Comparison of ENCODE assay signal across 9 mouse cellular contexts in the genomic region with DNA sequence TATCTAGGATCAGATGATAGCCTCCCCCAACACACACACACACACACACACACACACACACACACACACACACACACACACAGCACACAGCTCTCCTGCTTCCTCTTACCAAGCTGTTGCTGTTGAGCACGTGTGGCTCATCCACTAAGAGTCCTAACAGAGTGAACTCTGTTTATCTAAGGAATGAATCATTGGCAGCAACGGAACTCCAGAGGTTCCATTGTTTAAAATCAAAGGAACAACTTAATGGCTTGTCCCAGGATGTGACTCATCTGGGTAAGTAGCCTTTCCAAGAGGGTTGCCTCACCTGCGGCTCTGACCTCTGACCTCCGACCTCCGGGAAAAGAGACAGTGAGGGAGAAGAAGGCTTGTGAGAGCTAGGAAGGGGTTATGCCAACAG. TPM values are rescaled to one million over a fixed set of nuclear protein-coding genes. Genes with fewer than 3 reads are reported as not detected.
DNase-seq lines count a peak whose midpoint lies in the region; ATAC-seq and TF ChIP-seq lines count a peak whose summit lies in the region.
"Had no signal": no experiment of that assay in that cellular context is flagged by ENCODE, and none has a peak within 500 bp of the region (broad histone marks: within the 10 kb centered on the region; RNA-seq: fewer than 3 reads in every experiment).

No protein-coding gene starts in this region.

- no peak overlapping the region for H3K4me3 ChIP-seq in lung, embryonic 14.5 days (ENCODE audit: low read depth, low read length)
- no peak overlapping the region for H3K4me3 ChIP-seq in forebrain, embryonic 13.5 days
- H3K4me3 ChIP-seq in forebrain, embryonic 11.5 days (ENCODE audit: low read depth, low read length): no peak overlapping the region

- H3K9ac ChIP-seq in lung, embryonic 14.5 days: no peak overlapping the region
- H3K9ac ChIP-seq in forebrain, embryonic 13.5 days: no peak overlapping the region
- H3K9ac ChIP-seq in forebrain, embryonic 11.5 days (ENCODE audit: low read length): no peak overlapping the region

- no peak overlapping the region for H3K4me2 ChIP-seq in lung, embryonic 14.5 days
- no peak overlapping the region for H3K4me2 ChIP-seq in forebrain, embryonic 13.5 days
- no peak overlapping the region for H3K4me2 ChIP-seq in forebrain, embryonic 11.5 days (ENCODE audit: low read depth, low read length, severe bottlenecking)

- ATAC-seq in lung, embryonic 14.5 days (ENCODE audit: insufficient read depth): peak; percentile 86
- no peak for ATAC-seq in forebrain, embryonic 13.5 days
- no peak for ATAC-seq in forebrain, embryonic 11.5 days (replicated peaks; ENCODE audit: low FRiP score)

- peaks cover 6% of the 10 kb centered on the region for H3K4me1 ChIP-seq in lung, embryonic 14.5 days (ENCODE audit: insufficient read depth)
- no peaks in the 10 kb centered on the region for H3K4me1 ChIP-seq in forebrain, embryonic 13.5 days
- H3K4me1 ChIP-seq in forebrain, embryonic 11.5 days (replicated peaks; ENCODE audit: control insufficient read depth, insufficient read depth, low read length): no peaks in the 10 kb centered on the region

- no peak for TF ChIP-seq CTCF in lung, embryonic 14.5 days (IDR thresholded peaks at IDR 0.05; ENCODE audit: low read depth)

- H3K27ac ChIP-seq in lung, embryonic 14.5 days (ENCODE audit: low read depth): peak overlapping the region; percentile 5; the same call in 1 of the 2 replicates
- no peak overlapping the region for H3K27ac ChIP-seq in forebrain, embryonic 13.5 days
- H3K27ac ChIP-seq in forebrain, embryonic 11.5 days (ENCODE audit: low read depth, low read length): no peak overlapping the region

- H3K36me3 ChIP-seq in lung, embryonic 14.5 days (ENCODE audit: insufficient read depth): no peaks in the 10 kb centered on the region
- no peaks in the 10 kb centered on the region for H3K36me3 ChIP-seq in forebrain, embryonic 13.5 days (ENCODE audit: poor library complexity, severe bottlenecking)
- H3K36me3 ChIP-seq in forebrain, embryonic 11.5 days (ENCODE audit: control insufficient read depth, insufficient read depth, low read length): no peaks in the 10 kb centered on the region

- H3K27me3 ChIP-seq in lung, embryonic 14.5 days (ENCODE audit: insufficient read depth, low read length): no peaks in the 10 kb centered on the region
- no peaks in the 10 kb centered on the region for H3K27me3 ChIP-seq in forebrain, embryonic 13.5 days
- no peaks in the 10 kb centered on the region for H3K27me3 ChIP-seq in forebrain, embryonic 11.5 days (ENCODE audit: control insufficient read depth, insufficient read depth, low read length)

- H3K9me3 ChIP-seq in lung, embryonic 14.5 days (ENCODE audit: low read depth, low read length): no peaks in the 10 kb centered on the region
- H3K9me3 ChIP-seq in forebrain, embryonic 13.5 days (replicated peaks): no peaks in the 10 kb centered on the region
- no peaks in the 10 kb centered on the region for H3K9me3 ChIP-seq in forebrain, embryonic 11.5 days (ENCODE audit: control insufficient read depth, low read length)

- DNase-seq in 416B (ENCODE audit: low read depth) (peak; percentile 54), ES-CJ7 (ENCODE audit: low read depth, low spot score) (peak; percentile 34)
- DNase-seq in heart, adult 8-10 months (ENCODE audit: low spot score): peak; percentile 64
- peak; percentile 77 for DNase-seq in lung, embryonic 14.5 days
- DNase-seq in ovary, postnatal 10 days (ENCODE audit: low spot score): no peak
- DNase-seq in forebrain, embryonic 11.5 days (ENCODE audit: low spot score): no peak
- no peak for DNase-seq in urinary bladder, postnatal 4 days (ENCODE audit: low spot score in 2 of 2)
- DNase-seq: midbrain, embryonic 14.5 days had no signal

- 11% methylated on average over 5 of the region's 5 CpGs for WGBS in lung, embryonic 14.5 days
- WGBS in forebrain, embryonic 13.5 days: 60% methylated on average over 5 of the region's 5 CpGs
- 52% methylated on average over 5 of the region's 5 CpGs for WGBS in forebrain, embryonic 11.5 days

RNA-seq across cellular contexts. Expression of gene Kdm6b, which starts 29.9 kb away (rescaled TPM):
- total RNA-seq in heart, adult 8-10 months (2022): 10 to 100 TPM; 19.1 to 26.2 (median 22.3) TPM
- 22.9 and 24.4 TPM in 2 replicates for polyA plus RNA-seq in lung, embryonic 14.5 days (2014; fragmentation: Nextera tagmentation; extraction: Ambion mirVana)
- 55.4 and 59.3 TPM in 2 replicates for polyA plus RNA-seq in forebrain, embryonic 13.5 days (2015; fragmentation: Nextera tagmentation; extraction: Ambion mirVana)
- polyA plus RNA-seq in forebrain, embryonic 11.5 days (2014; fragmentation: Nextera tagmentation; extraction: Ambion mirVana): 40.9 and 41.0 TPM in 2 replicates

RNA-seq across cellular contexts. Expression of gene Tmem88, which starts 45.3 kb away (rescaled TPM):
- 10 to 100 TPM; 13.2 to 24.7 (median 19.5) TPM for total RNA-seq in heart, adult 8-10 months (2022)
- 37.5 and 39.1 TPM in 2 replicates for polyA plus RNA-seq in lung, embryonic 14.5 days (2014; fragmentation: Nextera tagmentation; extraction: Ambion mirVana)
- polyA plus RNA-seq in forebrain, embryonic 13.5 days (2015; fragmentation: Nextera tagmentation; extraction: Ambion mirVana): 6.3 and 6.6 TPM in 2 replicates
- 15.6 and 18.5 TPM in 2 replicates for polyA plus RNA-seq in forebrain, embryonic 11.5 days (2014; fragmentation: Nextera tagmentation; extraction: Ambion mirVana)

RNA-seq across cellular contexts. Expression of gene Cyb5d1, which starts 47.9 kb away (rescaled TPM):
- total RNA-seq in heart, adult 8-10 months (2022): 10 to 100 TPM; 33.3 to 39.8 (median 36.9) TPM
- polyA plus RNA-seq in lung, embryonic 14.5 days (2014; fragmentation: Nextera tagmentation; extraction: Ambion mirVana): 26.8 and 27.2 TPM in 2 replicates
- polyA plus RNA-seq in forebrain, embryonic 13.5 days (2015; fragmentation: Nextera tagmentation; extraction: Ambion mirVana): 45.9 and 48.6 TPM in 2 replicates
- 43.7 and 44.4 TPM in 2 replicates for polyA plus RNA-seq in forebrain, embryonic 11.5 days (2014; fragmentation: Nextera tagmentation; extraction: Ambion mirVana)

RNA-seq across cellular contexts. Expression of gene Naa38, which starts 48.0 kb away (rescaled TPM):
- 100 to 1,000 TPM; 109 to 140 (median 120) TPM for total RNA-seq in heart, adult 8-10 months (2022)
- 169 and 173 TPM in 2 replicates for polyA plus RNA-seq in lung, embryonic 14.5 days (2014; fragmentation: Nextera tagmentation; extraction: Ambion mirVana)
- 100.0 and 108 TPM in 2 replicates for polyA plus RNA-seq in forebrain, embryonic 13.5 days (2015; fragmentation: Nextera tagmentation; extraction: Ambion mirVana)
- 105 and 109 TPM in 2 replicates for polyA plus RNA-seq in forebrain, embryonic 11.5 days (2014; fragmentation: Nextera tagmentation; extraction: Ambion mirVana)

Comparison
In these comparisons a context has a peak if more than half of its experiments do, and no peak if none do; other contexts are left out.
1. DNase-seq: peak in 416B (single experiment), ES-CJ7 (single experiment), heart, adult 8-10 months (single experiment) and lung, embryonic 14.5 days (single experiment); none in ovary, postnatal 10 days (single experiment), forebrain, embryonic 11.5 days (single experiment) and urinary bladder, postnatal 4 days (0 of 2).